In genomic region chr19:44719292-44720193, GRCm38 (mm10) we compare ENCODE assay signal across 7 mouse cellular contexts. TPM values are rescaled to one million over a fixed set of nuclear protein-coding genes. Genes with fewer than 3 reads are reported as not detected.
DNase-seq lines count a peak whose midpoint lies in the region; ATAC-seq and TF ChIP-seq lines count a peak whose summit lies in the region.

No protein-coding gene starts in this region.

- H3K4me3 ChIP-seq in ES-Bruce4 (ENCODE audit: low read depth, low read length): peak overlapping the region; percentile 33
- H3K4me3 ChIP-seq in hindbrain, embryonic 16.5 days (ENCODE audit: low read length): peak overlapping the region; percentile 37
- H3K4me3 ChIP-seq in midbrain, embryonic 11.5 days (ENCODE audit: low read depth, low read length): peak overlapping the region; percentile 35

- no peaks in the 10 kb centered on the region for H3K9me3 ChIP-seq in ES-Bruce4 (replicated peaks; ENCODE audit: control insufficient read depth, insufficient read depth, low read length, poor library complexity, severe bottlenecking)
- H3K9me3 ChIP-seq in hindbrain, embryonic 16.5 days (ENCODE audit: control insufficient read depth, low read length): no peaks in the 10 kb centered on the region
- H3K9me3 ChIP-seq in midbrain, embryonic 11.5 days (ENCODE audit: control insufficient read depth, low read length): no peaks in the 10 kb centered on the region

- no peaks in the 10 kb centered on the region for H3K36me3 ChIP-seq in ES-Bruce4 (ENCODE audit: control insufficient read depth, insufficient read depth, low read length, poor library complexity, severe bottlenecking)
- H3K36me3 ChIP-seq in hindbrain, embryonic 16.5 days (ENCODE audit: control insufficient read depth, insufficient read depth, low read length): no peaks in the 10 kb centered on the region
- H3K36me3 ChIP-seq in midbrain, embryonic 11.5 days (ENCODE audit: control insufficient read depth, insufficient read depth, low read length): no peaks in the 10 kb centered on the region

- no peak for ATAC-seq in hindbrain, embryonic 16.5 days
- peak; percentile 52 for ATAC-seq in midbrain, embryonic 11.5 days (ENCODE audit: low FRiP score)
- ATAC-seq in erythroid progenitor cell, adult 5-6 weeks (replicated peaks; ENCODE audit: low FRiP score, poor library complexity, severe bottlenecking): no peak

- TF ChIP-seq POLR2A in ES-Bruce4 (IDR thresholded peaks at IDR 0.05; ENCODE audit: insufficient read depth, low read length): no peak

- no peak for TF ChIP-seq EP300 in ES-Bruce4 (IDR thresholded peaks at IDR 0.05; ENCODE audit: insufficient read depth, low read depth, low read length)

- H3K27ac ChIP-seq in ES-Bruce4 (ENCODE audit: insufficient read depth, low read length): peak overlapping the region; percentile 71
- H3K27ac ChIP-seq in hindbrain, embryonic 16.5 days (ENCODE audit: low read depth, low read length): no peak overlapping the region
- no peak overlapping the region for H3K27ac ChIP-seq in midbrain, embryonic 11.5 days (ENCODE audit: low read depth, low read length)

- peaks cover 4% of the 10 kb centered on the region; the same call in 1 of the 2 replicates for H3K27me3 ChIP-seq in ES-Bruce4 (ENCODE audit: control insufficient read depth, insufficient read depth, low read length, poor library complexity, severe bottlenecking)
- H3K27me3 ChIP-seq in hindbrain, embryonic 16.5 days (replicated peaks; ENCODE audit: control insufficient read depth, insufficient read depth, low read length): peaks cover 32% of the 10 kb centered on the region
- H3K27me3 ChIP-seq in midbrain, embryonic 11.5 days (ENCODE audit: control insufficient read depth, insufficient read depth, low read length): peaks cover 53% of the 10 kb centered on the region

- peak overlapping the region; percentile 18 for H3K9ac ChIP-seq in ES-Bruce4 (ENCODE audit: low read depth, poor library complexity, severe bottlenecking)
- H3K9ac ChIP-seq in hindbrain, embryonic 16.5 days (ENCODE audit: low read depth, low read length): peak overlapping the region; percentile 48
- H3K9ac ChIP-seq in midbrain, embryonic 11.5 days (ENCODE audit: low read length): peak overlapping the region; percentile 50; the same call in 1 of the 2 replicates

- peaks cover 4% of the 10 kb centered on the region for H3K4me1 ChIP-seq in ES-Bruce4 (ENCODE audit: control insufficient read depth, insufficient read depth, low read length)
- H3K4me1 ChIP-seq in hindbrain, embryonic 16.5 days (ENCODE audit: control insufficient read depth, insufficient read depth, low read depth, low read length): peaks cover 17% of the 10 kb centered on the region
- peaks cover 26% of the 10 kb centered on the region for H3K4me1 ChIP-seq in midbrain, embryonic 11.5 days (ENCODE audit: control insufficient read depth, insufficient read depth, low read length)

- peak; percentile 96 for DNase-seq in ZHBTc4 (ENCODE audit: low read depth, low spot score)
- peak; percentile 92 for DNase-seq in midbrain, embryonic 11.5 days (ENCODE audit: low spot score, missing footprints)
- no peak for DNase-seq in ovary, postnatal 10 days (ENCODE audit: low spot score)
- no peak for DNase-seq in gastrocnemius, postnatal 10 days

- 2% methylated on average over 30 of the region's 30 CpGs for WGBS in hindbrain, embryonic 16.5 days
- 1% methylated on average over 30 of the region's 30 CpGs for WGBS in midbrain, embryonic 11.5 days

- H3K4me2 ChIP-seq in hindbrain, embryonic 16.5 days (ENCODE audit: low read length): peak overlapping the region; percentile 71
- H3K4me2 ChIP-seq in midbrain, embryonic 11.5 days: peak overlapping the region; percentile 79

- TF ChIP-seq CTCF in ES-Bruce4 (IDR thresholded peaks at IDR 0.05; ENCODE audit: low read depth, low read length): no peak

RNA-seq across cellular contexts. Expression of gene Pax2, which starts 36.3 kb away (rescaled TPM):
- polyA plus RNA-seq in ES-Bruce4 (2011; ENCODE audit: insufficient read depth, insufficient read length, low read depth, missing spikeins): not detected in 2 replicates
- 11.9 and 12.1 TPM in 2 replicates for polyA plus RNA-seq in hindbrain, embryonic 16.5 days (2015; fragmentation: Nextera tagmentation; extraction: Ambion mirVana)
- polyA plus RNA-seq in midbrain, embryonic 11.5 days (2014; fragmentation: Nextera tagmentation; extraction: Ambion mirVana): 0.34 and 0.57 TPM in 2 replicates
- total RNA-seq in gastrocnemius, postnatal 10 days (2021): not detected
- not detected in 2 replicates for total RNA-seq in erythroid progenitor cell, adult 5-6 weeks (2015; ENCODE audit: low replicate concordance)
- total RNA-seq in erythroid progenitor cell, adult 5-6 weeks (2017; ENCODE audit: low replicate concordance): not detected in 2 replicates

Comparison
In these comparisons a context has a peak if more than half of its experiments do, and no peak if none do; other contexts are left out.
1. DNase-seq: peak in ZHBTc4 (single experiment) and midbrain, embryonic 11.5 days (single experiment); none in ovary, postnatal 10 days (single experiment) and gastrocnemius, postnatal 10 days (single experiment).
2. Peak in every context shown above with its lines, with median percentiles within 50 percentile points of each other: H3K4me3 ChIP-seq and H3K9ac ChIP-seq.